Mouse (Mus musculus): ENCODE results near the gene Cdkl3. TPM values are rescaled to one million over a fixed set of nuclear protein-coding genes. Genes with fewer than 3 reads are reported as not detected.

Gene Cdkl3
- polyA plus RNA-seq, 1 experiment from 2014 or later: 27.4 TPM

DNA sequence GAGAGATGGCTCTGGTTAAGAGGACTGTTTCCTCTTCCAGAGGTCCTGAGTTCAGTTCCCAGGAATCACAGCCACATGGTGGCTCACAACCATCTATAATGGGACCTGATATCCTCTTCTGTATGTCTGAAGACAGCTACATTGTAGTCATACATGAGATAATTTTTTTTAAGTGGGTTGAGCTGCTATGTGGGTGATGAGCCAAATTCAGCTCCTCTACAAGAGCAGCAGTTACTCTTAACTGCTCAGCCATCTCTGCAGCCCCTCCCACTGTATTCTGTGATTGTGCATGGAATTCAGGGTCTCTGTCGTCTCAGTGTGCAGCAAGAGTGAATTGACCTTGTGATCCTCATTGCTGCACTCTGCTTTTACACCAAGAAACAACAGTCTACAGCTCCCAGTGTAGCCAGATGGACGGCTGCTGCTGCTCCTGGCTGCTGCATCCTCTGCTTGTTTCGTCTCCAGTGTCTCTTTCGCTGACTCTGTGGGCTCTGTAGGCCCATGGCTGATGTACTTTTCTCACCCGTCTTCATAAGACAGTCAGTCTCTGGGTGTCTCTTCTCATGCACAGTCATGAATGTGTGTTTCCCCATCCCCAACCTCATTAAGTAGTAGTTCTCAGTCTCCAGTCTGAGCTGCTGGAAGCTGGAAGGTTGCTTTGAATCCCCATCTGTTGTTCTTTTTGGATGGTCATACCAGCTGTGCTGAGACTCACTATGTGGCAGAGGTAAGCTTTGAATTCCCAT lies 124.5 kb downstream of the Cdkl3 start:
- ATAC-seq (ENCODE audit: low FRiP score): no peak
- Histone ChIP-seq H3K9me3 (replicated peaks) (no peaks in the 10 kb centered on the region), H3K36me3 (peaks cover 18% of the 10 kb centered on the region), H3K4me3 (replicated peaks) (no peak overlapping the region), H3K4me2 (no peak overlapping the region), H3K27me3 (replicated peaks) (no peaks in the 10 kb centered on the region), H3K4me1 (peaks cover 3% of the 10 kb centered on the region; the same call in 1 of the 2 replicates), H3K9ac (replicated peaks) (no peak overlapping the region), H3K27ac (replicated peaks) (no peak overlapping the region)
- 63% methylated on average over 5 of the region's 5 CpGs for WGBS

DNA sequence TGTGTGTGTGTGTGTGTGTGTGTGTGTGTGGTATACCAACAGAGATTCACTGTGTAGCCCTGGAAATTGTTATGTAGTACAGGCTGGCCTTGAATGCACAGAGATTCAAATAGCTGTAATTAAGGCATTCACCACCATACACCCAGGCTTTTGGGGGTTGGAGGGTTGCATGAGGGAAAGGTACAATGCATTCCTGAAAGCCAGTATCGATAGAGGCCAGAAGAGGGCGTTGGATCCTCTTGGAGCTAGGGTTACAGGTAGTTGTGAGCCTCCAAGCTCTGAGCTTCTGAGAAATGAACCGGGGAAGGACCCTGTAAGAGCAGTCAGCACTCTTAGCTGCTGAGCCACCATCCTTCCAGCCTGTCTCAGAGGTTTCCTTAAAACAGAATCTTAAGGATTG lies 125.2 kb downstream of the Cdkl3 start:
- Histone ChIP-seq H3K9ac (replicated peaks) (no peak overlapping the region), H3K27me3 (replicated peaks) (no peaks in the 10 kb centered on the region), H3K9me3 (replicated peaks) (no peaks in the 10 kb centered on the region), H3K4me1 (peaks cover 3% of the 10 kb centered on the region; the same call in 1 of the 2 replicates), H3K4me3 (replicated peaks) (no peak overlapping the region), H3K27ac (replicated peaks) (0 out of 2 replicates have a peak overlapping the region, but pooled peaks have one; percentile 18), H3K4me2 (no peak overlapping the region), H3K36me3 (peaks cover 13% of the 10 kb centered on the region)
- WGBS: 32% methylated on average over 3 of the region's 3 CpGs
- no peak for ATAC-seq (ENCODE audit: low FRiP score)

DNA sequence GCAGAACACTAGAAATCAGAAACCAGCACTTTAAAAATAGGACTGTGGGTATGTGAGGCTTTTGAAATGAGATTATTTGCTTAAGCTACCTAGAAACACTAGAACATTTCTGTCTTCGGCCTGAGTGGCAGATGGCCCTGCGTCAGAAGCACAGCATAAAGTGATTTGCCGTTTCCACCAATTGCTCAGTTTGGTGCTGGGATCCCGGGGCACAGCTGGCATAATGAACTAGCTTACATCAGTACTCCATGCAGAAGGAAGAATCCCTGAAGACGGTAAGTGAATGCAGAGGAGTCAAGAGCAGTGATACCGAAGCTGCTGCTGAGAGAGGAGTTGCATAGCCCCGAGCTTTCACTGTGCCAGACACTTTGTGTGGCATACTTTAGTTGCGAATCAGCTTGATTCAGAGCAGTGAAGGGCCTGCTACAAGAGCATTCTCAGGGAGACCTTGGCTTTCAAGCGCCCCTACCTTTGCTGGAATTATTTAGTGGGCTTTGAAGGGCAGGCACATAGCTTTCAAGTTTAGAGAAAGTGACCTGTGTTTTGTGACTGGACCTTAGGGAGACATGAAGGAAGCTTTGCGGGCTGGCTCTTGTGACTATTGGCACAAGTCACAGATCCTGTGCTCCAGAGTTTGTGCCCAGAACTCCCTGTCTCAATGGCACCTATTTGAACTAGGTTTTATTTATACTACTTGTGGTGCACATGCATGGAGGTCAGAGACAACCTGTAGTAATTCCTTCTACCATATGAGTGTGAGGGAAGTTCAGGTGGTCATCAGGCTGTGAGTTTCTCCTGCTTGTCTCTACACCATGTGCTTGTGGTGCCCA lies 125.8 kb downstream of the Cdkl3 start:
- WGBS: 73% methylated on average over 10 of the region's 10 CpGs
- H3K27me3 ChIP-seq (replicated peaks): no peaks in the 10 kb centered on the region
- H3K9ac ChIP-seq (replicated peaks): no peak overlapping the region
- 0 out of 2 replicates have a peak, but pooled peaks cover 1% of the 10 kb centered on the region for H3K9me3 ChIP-seq (replicated peaks)
- 0 out of 2 replicates have a peak overlapping the region, but pooled peaks have one; percentile 18 for H3K27ac ChIP-seq (replicated peaks)
- no peak overlapping the region for H3K4me2 ChIP-seq
- H3K36me3 ChIP-seq: peaks cover 7% of the 10 kb centered on the region
- ATAC-seq (ENCODE audit: low FRiP score): no peak
- peaks cover 3% of the 10 kb centered on the region; the same call in 1 of the 2 replicates for H3K4me1 ChIP-seq
- H3K4me3 ChIP-seq (replicated peaks): no peak overlapping the region

DNA sequence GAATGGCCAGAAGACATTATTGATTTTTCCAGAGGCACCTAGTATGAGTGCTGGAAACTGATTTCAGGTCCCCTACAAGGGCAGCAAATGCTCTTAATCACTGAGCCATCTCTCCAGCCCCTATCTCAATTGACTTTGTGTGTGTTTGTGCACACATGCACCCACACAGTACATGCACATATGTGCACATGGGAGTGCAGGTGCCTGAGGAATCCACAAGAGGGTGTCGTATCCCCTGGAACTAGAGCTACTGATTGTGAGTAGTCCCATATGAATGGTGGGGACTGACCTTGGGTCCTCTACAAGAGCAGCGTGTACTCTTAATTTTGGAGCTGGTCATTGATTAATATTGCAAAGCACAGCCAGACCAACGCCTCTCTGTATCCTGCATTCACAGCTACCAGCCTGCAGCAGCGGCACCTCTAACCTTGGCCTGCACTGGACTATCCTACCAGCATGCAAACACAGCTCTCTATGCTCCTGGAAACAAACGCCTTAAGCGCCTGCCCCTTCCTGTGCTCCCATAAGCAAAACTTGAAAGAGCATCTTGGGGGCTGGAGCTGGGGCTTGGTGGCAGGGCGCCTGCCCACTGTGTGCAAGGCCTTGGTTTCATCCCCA lies 126.5 kb downstream of the Cdkl3 start:
- Histone ChIP-seq H3K4me1 (peaks cover 3% of the 10 kb centered on the region; the same call in 1 of the 2 replicates), H3K9me3 (replicated peaks) (peaks cover 8% of the 10 kb centered on the region; the same call in 1 of the 2 replicates), H3K4me2 (no peak overlapping the region), H3K9ac (replicated peaks) (no peak overlapping the region), H3K4me3 (replicated peaks) (no peak overlapping the region), H3K27ac (replicated peaks) (no peak overlapping the region), H3K27me3 (replicated peaks) (no peaks in the 10 kb centered on the region), H3K36me3 (no peaks in the 10 kb centered on the region)
- WGBS: 88% methylated on average over 7 of the region's 7 CpGs
- no peak for ATAC-seq (ENCODE audit: low FRiP score)

Small RNA genes within 50 kb of the gene (microRNA-seq; reads per million reads assigned to microRNA genes)
- gene Gm24157 (not detected), gene Mir3061 (29.8 reads per million, percentile 36 among the genes with 10 or more reads in this experiment)

Other genes with a start within 250 kb of the Cdkl3 start
- 14.7 and 16.0 TPM in 2 replicates for gene Sec24a, start 240.6 kb upstream of the Cdkl3 start, polyA plus RNA-seq (2015; fragmentation: Nextera tagmentation; extraction: Ambion mirVana)
- gene Sar1b, start 240.5 kb upstream of the Cdkl3 start, polyA plus RNA-seq (2015; fragmentation: Nextera tagmentation; extraction: Ambion mirVana): 207 and 237 TPM in 2 replicates
- gene Jade2, start 146.6 kb upstream of the Cdkl3 start, polyA plus RNA-seq (2015; fragmentation: Nextera tagmentation; extraction: Ambion mirVana): 0.69 and 1.6 TPM in 2 replicates
- gene Cdkn2aipnl, start 36.6 kb upstream of the Cdkl3 start, polyA plus RNA-seq (2015; fragmentation: Nextera tagmentation; extraction: Ambion mirVana): 124 and 129 TPM in 2 replicates
- gene Ube2b, start 3.5 kb upstream of the Cdkl3 start, polyA plus RNA-seq (2015; fragmentation: Nextera tagmentation; extraction: Ambion mirVana): 220 and 226 TPM in 2 replicates
- gene Ppp2ca, start 94.5 kb downstream of the Cdkl3 start, polyA plus RNA-seq (2015; fragmentation: Nextera tagmentation; extraction: Ambion mirVana): 128 and 130 TPM in 2 replicates
- not detected in 2 replicates for gene Olfr1373, start 141.3 kb downstream of the Cdkl3 start, polyA plus RNA-seq (2015; fragmentation: Nextera tagmentation; extraction: Ambion mirVana)
- not detected in 2 replicates for gene Olfr1371, start 209.8 kb downstream of the Cdkl3 start, polyA plus RNA-seq (2015; fragmentation: Nextera tagmentation; extraction: Ambion mirVana)
- gene Skp1a, start 227.8 kb downstream of the Cdkl3 start, polyA plus RNA-seq (2015; fragmentation: Nextera tagmentation; extraction: Ambion mirVana): 1,008 and 1,082 TPM in 2 replicates